Mouse (Mus musculus) adrenal gland, postnatal 0 days (tissue): ENCODE results near the gene Olfr1185-ps1. TPM values are rescaled to one million over a fixed set of nuclear protein-coding genes. Genes with fewer than 3 reads are reported as not detected.

Experiments
- polyA plus RNA-seq: library from polyadenylated mRNA; unstranded; fragments of >200 nt; fragmentation: Nextera tagmentation; extraction: Ambion mirVana; gene quantifications from 2 replicates; pipeline ENCODE4 v1.2.1, GENCODE M21; 2015

Olfr1185-ps1 gene
- polyA plus RNA-seq = not detected in 2 replicates

GRCm38 (mm10) chr2:88493020-88493419 lies at the start of gene Olfr1185-ps1:
Gene Olfr1185-ps1 (plus strand): TSS chr2:88493320.

DNA sequence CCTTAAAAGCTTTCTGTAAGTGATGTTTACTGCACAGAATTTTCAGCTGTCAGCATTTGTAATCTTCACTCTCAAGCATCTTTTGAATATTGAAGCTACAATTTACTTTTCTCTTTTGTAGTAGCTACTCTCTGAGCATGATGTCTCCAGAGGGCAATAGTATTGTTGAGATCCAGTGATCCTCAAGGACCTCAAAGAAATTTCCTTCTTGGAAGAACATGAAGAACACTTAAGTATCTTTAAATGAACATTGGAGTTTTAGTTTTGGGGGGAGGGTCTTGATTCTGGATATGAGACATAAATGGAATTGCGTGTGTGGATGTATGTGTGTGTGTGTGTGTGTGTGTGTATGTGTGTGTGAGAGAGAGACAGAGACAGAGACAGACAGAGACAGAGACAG lies 44.1 kb upstream of the Olfr1185-ps1 start, which contains the start of gene Gm13757:
Gene Gm13757, minus strand, starts transcription at position 101 of the 400 bp plus-strand sequence.

GRCm38 (mm10) chr2:88454567-88454966 lies 38.6 kb upstream of the Olfr1185-ps1 start, which contains the start of gene Olfr1183:
Gene Olfr1183 (plus strand): TSS chr2:88454867.

GRCm38 (mm10) chr2:88483298-88483697 lies 9.8 kb upstream of the Olfr1185-ps1 start, which contains the start of gene Olfr1184:
Gene Olfr1184 (plus strand): TSS chr2:88483598.

GRCm38 (mm10) chr2:88518251-88518650 lies 25.1 kb downstream of the Olfr1185-ps1 start, which contains the start of gene Olfr1186:
Gene Olfr1186 (plus strand): TSS chr2:88518551.

Other genes starting within 250 kb of the Olfr1185-ps1 start
- not detected in 2 replicates for gene Olfr1173, start 213.4 kb upstream of the Olfr1185-ps1 start, polyA plus RNA-seq
- gene Olfr1174-ps, start 178.2 kb upstream of the Olfr1185-ps1 start, polyA plus RNA-seq = not detected in 2 replicates
- not detected in 2 replicates for gene Olfr1175-ps, start 166.1 kb upstream of the Olfr1185-ps1 start, polyA plus RNA-seq
- gene Olfr1176, start 156.6 kb upstream of the Olfr1185-ps1 start, polyA plus RNA-seq = not detected in 2 replicates
- gene Olfr1177-ps, start 146.8 kb upstream of the Olfr1185-ps1 start, polyA plus RNA-seq = not detected in 2 replicates
- gene Olfr1178, start 106.3 kb upstream of the Olfr1185-ps1 start, polyA plus RNA-seq = not detected in 2 replicates
- gene Olfr1179, start 86.9 kb upstream of the Olfr1185-ps1 start, polyA plus RNA-seq = not detected in 2 replicates
- gene Olfr1180, start 74.2 kb upstream of the Olfr1185-ps1 start, polyA plus RNA-seq = not detected in 2 replicates
- not detected in 2 replicates for gene Olfr1181, start 67.1 kb upstream of the Olfr1185-ps1 start, polyA plus RNA-seq
- not detected in 2 replicates for gene Gm13757, start 44.2 kb upstream of the Olfr1185-ps1 start, polyA plus RNA-seq
- not detected in 2 replicates for gene Olfr1183, start 38.5 kb upstream of the Olfr1185-ps1 start, polyA plus RNA-seq
- not detected in 2 replicates for gene Olfr1184, start 9.7 kb upstream of the Olfr1185-ps1 start, polyA plus RNA-seq
- not detected in 2 replicates for gene Olfr1186, start 25.2 kb downstream of the Olfr1185-ps1 start, polyA plus RNA-seq
- gene Olfr1188, start 63.6 kb downstream of the Olfr1185-ps1 start, polyA plus RNA-seq = not detected in 2 replicates
- gene Olfr1189, start 93.1 kb downstream of the Olfr1185-ps1 start, polyA plus RNA-seq = not detected in 2 replicates
- not detected in 2 replicates for gene Olfr1191-ps1, start 147.2 kb downstream of the Olfr1185-ps1 start, polyA plus RNA-seq
- gene Olfr1192-ps1, start 155.2 kb downstream of the Olfr1185-ps1 start, polyA plus RNA-seq = not detected in 2 replicates
- not detected in 2 replicates for gene Olfr1193, start 182.3 kb downstream of the Olfr1185-ps1 start, polyA plus RNA-seq
- not detected in 2 replicates for gene Olfr1195, start 195.9 kb downstream of the Olfr1185-ps1 start, polyA plus RNA-seq
- not detected in 2 replicates for gene Olfr1196, start 211.3 kb downstream of the Olfr1185-ps1 start, polyA plus RNA-seq
- gene Olfr1197, start 239.0 kb downstream of the Olfr1185-ps1 start, polyA plus RNA-seq = not detected in 2 replicates